Mouse (Mus musculus) ES-Bruce4 (cell line): ENCODE results near the gene Col4a2.

Experiments
- CTCF ChIP-seq: IDR thresholded peaks from one replicate; pipeline ENCODE4 v1.8.1; 2011; ENCODE audit warnings: low read depth, low read length
- POLR2A ChIP-seq: IDR thresholded peaks from one replicate; pipeline ENCODE4 v1.8.1; 2011; ENCODE audit warnings: low read length; ENCODE audit not compliant: insufficient read depth

GRCm38 (mm10) chr8:11319405-11319804 is 6.8 kb downstream of the Col4a2 start:
- TF ChIP-seq CTCF (no peak), POLR2A (no peak)
